Mouse (Mus musculus) MEL (cell line): ENCODE data around the gene Slc34a1. TPM values are rescaled to one million over a fixed set of nuclear protein-coding genes. Genes with fewer than 3 reads are reported as not detected.
A peak's percentile ranks its signal among the peaks of the same experiment; 100 is the strongest.

ENCODE experiments used
- DNase-seq: peaks from one replicate; pipeline ENCODE4 v3.0.0; 2011; ENCODE audit warnings: low read depth, low spot score
- H3K27ac ChIP-seq: 2 replicates; pipeline ENCODE4 v1.5.1; 2012; ENCODE audit warnings: low read depth, mild to moderate bottlenecking, control low read depth, low read length, moderate library complexity; ENCODE audit not compliant: control insufficient read depth
- H3K27me3 ChIP-seq, 2 experiments: fragments of 150-350 bp in 1 of 2; sonication (generic) in 1 of 2; 2 replicates each; pipeline ENCODE4 v1.6.1; 2012; ENCODE audit warnings: low read length in 2 of 2, mild to moderate bottlenecking in 2 of 2, improper control_type of control experiment in 1 of 2, moderate library complexity in 1 of 2; ENCODE audit not compliant: insufficient read depth in 2 of 2, control insufficient read depth in 1 of 2
- H3K36me3 ChIP-seq, 2 experiments: 2 replicates each; pipeline ENCODE4 v1.6.1; 2012 to 2014; ENCODE audit warnings: low read length in 2 of 2, improper control_type of control experiment in 1 of 2, inconsistent platforms in 1 of 2, mild to moderate bottlenecking in 1 of 2; ENCODE audit not compliant: insufficient read depth in 2 of 2, control insufficient read depth in 1 of 2
- H3K4me1 ChIP-seq, 2 experiments: fragments of 150-350 bp in 1 of 2; sonication (generic) in 1 of 2; 2 replicates each; pipeline ENCODE4 v1.6.1; 2012; ENCODE audit warnings: low read length in 2 of 2, improper control_type of control experiment in 1 of 2, mild to moderate bottlenecking in 1 of 2; ENCODE audit not compliant: insufficient read depth in 2 of 2, control insufficient read depth in 1 of 2
- H3K4me3 ChIP-seq, 2 experiments: fragments of 150-350 bp in 1 of 2; sonication (generic) in 1 of 2; 2 replicates each; pipeline ENCODE4 v1.5.1; 2012; ENCODE audit warnings: low read depth in 2 of 2, low read length in 2 of 2, mild to moderate bottlenecking in 2 of 2, moderate library complexity in 2 of 2, control low read depth in 1 of 2, improper control_type of control experiment in 1 of 2; ENCODE audit not compliant: control insufficient read depth in 1 of 2, insufficient read depth in 1 of 2
- H3K79me2 ChIP-seq: 2 replicates; pipeline ENCODE4 v1.6.1; 2012; ENCODE audit warnings: mild to moderate bottlenecking, low read length, moderate library complexity; ENCODE audit not compliant: control insufficient read depth, poor library complexity, insufficient read depth
- H3K9ac ChIP-seq: 2 replicates; pipeline ENCODE4 v1.6.1; 2012; ENCODE audit warnings: low read depth, mild to moderate bottlenecking, control low read depth, low read length, moderate library complexity; ENCODE audit not compliant: control insufficient read depth, poor library complexity, severe bottlenecking
- H3K9me3 ChIP-seq: fragments of 150-350 bp; sonication (generic); replicated peaks from 2 replicates; pipeline ENCODE4 v1.6.1; 2012; ENCODE audit warnings: mild to moderate bottlenecking, low read length, improper control_type of control experiment, moderate library complexity; ENCODE audit not compliant: insufficient read depth
- BHLHE40 ChIP-seq: IDR thresholded peaks from 2 replicates; pipeline ENCODE4 v1.6.1; 2012; ENCODE audit warnings: low read depth, mild to moderate bottlenecking, inconsistent platforms, low read length, improper control_type of control experiment, borderline replicate concordance
- CHD1 ChIP-seq: IDR thresholded peaks from 2 replicates; pipeline ENCODE4 v1.6.1; 2012; ENCODE audit warnings: low read depth, mild to moderate bottlenecking, inconsistent platforms, low read length, improper control_type of control experiment
- CHD2 ChIP-seq: IDR thresholded peaks from 2 replicates; pipeline ENCODE4 v1.6.1; 2011; ENCODE audit warnings: low read length, improper control_type of control experiment
- CTCF ChIP-seq, 3 experiments: IDR thresholded peaks in 2 of 3; conservative IDR thresholded peaks in 1 of 3; 2 replicates each; pipeline ENCODE4 v1.5.1; 2011 to 2012; ENCODE audit warnings: low read length in 3 of 3, low read depth in 2 of 3, mild to moderate bottlenecking in 2 of 3, improper control_type of control experiment in 1 of 3, inconsistent platforms in 1 of 3, mixed read lengths in 1 of 3, moderate library complexity in 1 of 3; ENCODE audit not compliant: control insufficient read depth in 1 of 3, insufficient read depth in 1 of 3, poor library complexity in 1 of 3, severe bottlenecking in 1 of 3
- E2F4 ChIP-seq: IDR thresholded peaks from 2 replicates; pipeline ENCODE4 v1.6.1; 2011; ENCODE audit warnings: low read depth, low read length, improper control_type of control experiment, borderline replicate concordance
- ELF1 ChIP-seq: IDR thresholded peaks from 2 replicates; pipeline ENCODE4 v1.6.1; 2014; ENCODE audit warnings: low read depth, mild to moderate bottlenecking, inconsistent platforms, low read length, improper control_type of control experiment, moderate library complexity
- ETS1 ChIP-seq: IDR thresholded peaks from 2 replicates; pipeline ENCODE4 v1.6.1; 2012; ENCODE audit warnings: low read depth, mild to moderate bottlenecking, inconsistent platforms, low read length, improper control_type of control experiment, moderate library complexity
- GABPA ChIP-seq: IDR thresholded peaks from 2 replicates; pipeline ENCODE4 v1.6.1; 2012; ENCODE audit warnings: low read depth, mild to moderate bottlenecking, inconsistent platforms, low read length, improper control_type of control experiment, moderate library complexity
- GATA1 ChIP-seq: IDR thresholded peaks from 2 replicates; pipeline ENCODE4 v1.6.1; 2011; ENCODE audit warnings: low read depth, low read length, improper control_type of control experiment
- HCFC1 ChIP-seq: IDR thresholded peaks from 2 replicates; pipeline ENCODE4 v1.6.1; 2012; ENCODE audit warnings: low read depth, mild to moderate bottlenecking, inconsistent platforms, low read length, improper control_type of control experiment, moderate library complexity
- KAT2A ChIP-seq: conservative IDR thresholded peaks from 2 replicates; pipeline ENCODE4 v1.6.1; 2012; ENCODE audit warnings: low read depth, low read length, improper control_type of control experiment, inconsistent platforms
- MAX ChIP-seq: IDR thresholded peaks from 2 replicates; pipeline ENCODE4 v1.6.1; 2011; ENCODE audit warnings: low read length, improper control_type of control experiment
- MAZ ChIP-seq: IDR thresholded peaks from 2 replicates; pipeline ENCODE4 v1.6.1; 2012; ENCODE audit warnings: low read depth, mild to moderate bottlenecking, inconsistent platforms, low read length, improper control_type of control experiment
- MXI1 ChIP-seq: IDR thresholded peaks from 2 replicates; pipeline ENCODE4 v1.6.1; 2011; ENCODE audit warnings: mild to moderate bottlenecking, low read depth, low read length, improper control_type of control experiment
- NRF1 ChIP-seq: IDR thresholded peaks from 2 replicates; pipeline ENCODE4 v1.6.1; 2014; ENCODE audit warnings: low read depth, mild to moderate bottlenecking, inconsistent platforms, low read length, improper control_type of control experiment, moderate library complexity; ENCODE audit not compliant: poor library complexity, insufficient read depth, severe bottlenecking
- POLR2A ChIP-seq, 2 experiments: IDR thresholded peaks; 2 replicates each; pipeline ENCODE4 v1.6.1; 2011 to 2012; ENCODE audit warnings: low read length in 2 of 2, mild to moderate bottlenecking in 2 of 2, control low read depth in 1 of 2, improper control_type of control experiment in 1 of 2, low read depth in 1 of 2, moderate library complexity in 1 of 2; ENCODE audit not compliant: control insufficient read depth in 1 of 2, insufficient read depth in 1 of 2, poor library complexity in 1 of 2
- POLR2AphosphoS2 ChIP-seq: IDR thresholded peaks from 2 replicates; pipeline ENCODE4 v1.6.1; 2011; ENCODE audit warnings: low read length, improper control_type of control experiment
- POLR2AphosphoS5 ChIP-seq: IDR thresholded peaks from 2 replicates; pipeline ENCODE4 v1.6.1; 2012; ENCODE audit warnings: low read depth, borderline replicate concordance, mild to moderate bottlenecking, inconsistent platforms, low read length, moderate library complexity, mixed read lengths
- RAD21 ChIP-seq: IDR thresholded peaks from 2 replicates; pipeline ENCODE4 v1.6.1; 2011; ENCODE audit warnings: mild to moderate bottlenecking, low read depth, low read length, improper control_type of control experiment
- RCOR1 ChIP-seq: IDR thresholded peaks from 2 replicates; pipeline ENCODE4 v1.6.1; 2012; ENCODE audit warnings: low read depth, mild to moderate bottlenecking, inconsistent platforms, low read length, improper control_type of control experiment
- SIN3A ChIP-seq: IDR thresholded peaks from 2 replicates; pipeline ENCODE4 v1.6.1; 2012; ENCODE audit warnings: low read length, improper control_type of control experiment, inconsistent platforms
- SMC3 ChIP-seq: IDR thresholded peaks from 2 replicates; pipeline ENCODE4 v1.6.1; 2011; ENCODE audit warnings: low read depth, low read length, improper control_type of control experiment
- TAL1 ChIP-seq: IDR thresholded peaks from 2 replicates; pipeline ENCODE4 v1.6.1; 2012; ENCODE audit warnings: mild to moderate bottlenecking, inconsistent platforms, low read length, moderate library complexity, mixed read lengths
- TBP ChIP-seq: IDR thresholded peaks from 2 replicates; pipeline ENCODE4 v1.8.0; 2011; ENCODE audit warnings: low read depth, low read length, improper control_type of control experiment
- TCF12 ChIP-seq: IDR thresholded peaks from 2 replicates; pipeline ENCODE4 v1.6.1; 2014; ENCODE audit warnings: low read depth, mild to moderate bottlenecking, inconsistent platforms, low read length, improper control_type of control experiment, moderate library complexity
- UBTF ChIP-seq: IDR thresholded peaks from 2 replicates; pipeline ENCODE4 v1.6.1; 2012; ENCODE audit warnings: low read depth, mild to moderate bottlenecking, inconsistent platforms, low read length, improper control_type of control experiment, moderate library complexity, borderline replicate concordance; ENCODE audit not compliant: insufficient read depth
- USF1 ChIP-seq: IDR thresholded peaks from 2 replicates; pipeline ENCODE4 v1.6.1; 2014; ENCODE audit warnings: low read depth, mild to moderate bottlenecking, inconsistent platforms, low read length, improper control_type of control experiment, moderate library complexity
- ZC3H11A ChIP-seq: IDR thresholded peaks from 2 replicates; pipeline ENCODE4 v1.6.1; 2012; ENCODE audit warnings: low read depth, mild to moderate bottlenecking, inconsistent platforms, low read length, improper control_type of control experiment
- ZMIZ1 ChIP-seq: IDR thresholded peaks from 2 replicates; pipeline ENCODE4 v1.6.1; 2012; ENCODE audit warnings: low read depth, mild to moderate bottlenecking, inconsistent platforms, low read length, improper control_type of control experiment, moderate library complexity
- ZNF384 ChIP-seq: IDR thresholded peaks from 2 replicates; pipeline ENCODE4 v1.6.1; 2012; ENCODE audit warnings: low read depth, mild to moderate bottlenecking, inconsistent platforms, low read length, improper control_type of control experiment
- polyA plus RNA-seq, 2 experiments: library from polyadenylated mRNA; stranded (reverse) in 1 of 2; unstranded in 1 of 2; fragments of >175 nt in 1 of 2; fragments of >200 nt in 1 of 2; gene quantifications; 2 replicates each; pipeline versions ENCODE4 v1.2.1 to v1.2.4; 2012; ENCODE audit warnings: low replicate concordance in 2 of 2, low read depth in 1 of 2; ENCODE audit not compliant: insufficient read length in 2 of 2, insufficient read depth in 1 of 2, missing spikeins in 1 of 2
- total RNA-seq: library from RNA; depleted of rRNA; stranded (reverse); fragments of 300-350 nt; gene quantifications from 2 replicates; pipeline ENCODE4 v1.2.3, GENCODE M21; 2012

The Slc34a1 gene
- total and polyA plus RNA-seq, 3 experiments, result not detected

DNA sequence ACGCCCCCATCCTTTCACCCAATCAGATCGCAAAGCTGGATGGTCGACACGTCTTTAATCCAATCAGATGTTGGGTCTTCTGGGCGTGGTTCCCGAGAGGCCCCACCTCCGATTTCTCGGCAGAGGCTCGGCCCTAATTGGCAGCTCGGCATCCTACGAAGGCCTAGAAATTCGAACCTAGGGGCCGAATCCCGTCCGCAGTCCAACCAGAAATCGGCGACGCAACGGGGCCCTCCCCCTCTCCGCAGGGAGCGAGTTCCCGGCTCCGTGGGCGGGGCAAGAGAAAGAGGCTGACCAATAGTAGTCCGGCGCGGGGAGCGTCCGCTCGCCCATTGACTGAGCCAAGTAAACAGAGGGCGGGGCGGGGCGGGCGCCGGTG is 46.9 kb downstream of the Slc34a1 start, which contains the start of gene Grk6:
Gene Grk6 (plus strand): TSS at position 136 of the 379 bp plus-strand sequence.
- no peaks in the 10 kb centered on the region for H3K27me3 ChIP-seq
- H3K79me2 ChIP-seq, result peaks cover 32% of the 10 kb centered on the region
- peak within 1 kb of the TSS; percentile 94 for H3K9ac ChIP-seq
- H3K36me3 ChIP-seq, result peaks cover 0 to 18% of the 10 kb centered on the region in 2 experiments; a peak in 2 of 4 replicates
- peaks cover 7 to 31% of the 10 kb centered on the region in 2 experiments for H3K4me1 ChIP-seq
- DNase-seq, result peak; percentile 99
- H3K4me3 ChIP-seq, result peak within 1 kb of the TSS; percentile 80 to 83
- H3K9me3 ChIP-seq, result no peaks in the 10 kb centered on the region
- TF ChIP-seq ZMIZ1 (no peak), CHD2 (peak; percentile 86), TAL1 (no peak), MAZ (0 out of 2 replicates have a peak, but pooled peaks have one; percentile 28), USF1 (0 out of 2 replicates have a peak, but pooled peaks have one; percentile 28), GABPA (no peak)
- peak within 1 kb of the TSS; percentile 85 for H3K27ac ChIP-seq

DNA sequence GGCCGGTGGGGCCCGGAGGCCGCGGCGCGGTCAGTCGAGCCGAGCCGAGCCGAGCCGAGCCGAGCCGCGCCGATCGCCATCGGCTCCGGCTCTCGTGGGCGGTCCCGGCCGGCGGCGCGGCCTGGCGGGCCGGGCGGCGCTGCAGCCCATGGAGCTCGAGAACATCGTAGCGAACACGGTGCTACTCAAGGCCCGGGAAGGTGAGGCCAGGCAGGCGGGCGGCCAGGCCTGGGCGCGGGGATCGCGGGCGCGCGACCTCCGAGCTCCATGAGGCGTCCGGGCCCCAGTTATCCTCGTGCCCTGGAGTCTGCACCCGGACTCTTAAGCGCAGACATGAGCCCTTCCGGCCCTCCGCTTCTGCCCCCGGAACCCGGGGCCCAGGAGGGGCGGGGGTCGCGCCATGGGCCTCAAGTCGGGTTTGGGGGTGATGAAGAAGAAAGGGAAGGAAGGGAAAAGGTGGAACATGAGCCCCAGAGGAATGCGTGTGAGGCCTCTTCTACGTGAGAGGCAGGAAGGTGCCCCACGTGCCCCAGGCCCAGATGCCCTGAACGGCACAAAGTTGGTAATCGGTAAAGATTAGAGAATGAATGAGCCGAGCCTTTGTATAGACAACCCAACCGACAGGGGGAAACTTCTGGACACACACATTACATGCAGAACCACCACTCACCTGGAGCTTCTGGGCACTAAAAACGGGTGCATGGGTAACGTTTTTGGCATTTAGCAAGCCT is 47.5 kb downstream of the Slc34a1 start:
- H3K9ac ChIP-seq, result peak overlapping the region; percentile 94
- peak overlapping the region; percentile 85 for H3K27ac ChIP-seq
- H3K27me3 ChIP-seq, result no peaks in the 10 kb centered on the region
- peak overlapping the region; percentile 80 to 83 for H3K4me3 ChIP-seq
- peaks cover 7 to 31% of the 10 kb centered on the region in 2 experiments for H3K4me1 ChIP-seq
- H3K9me3 ChIP-seq, result no peaks in the 10 kb centered on the region
- H3K36me3 ChIP-seq, result peaks cover 0 to 18% of the 10 kb centered on the region in 2 experiments; a peak in 3 of 4 replicates
- peaks cover 32% of the 10 kb centered on the region for H3K79me2 ChIP-seq
- DNase-seq, result peak; percentile 73
- TF ChIP-seq ZNF384 (no peak), GABPA (no peak), ZC3H11A (no peak), ELF1 (0 out of 2 replicates have a peak, but pooled peaks have one; percentile 12), MXI1 (peak; percentile 89; the same call in 1 of the 2 replicates), MAZ (peak; percentile 78), USF1 (peak; percentile 73), RCOR1 (no peak), SMC3 (no peak), CHD1 (no peak), MAX (peak; percentile 76), TCF12 (no peak), E2F4 (no peak; the same call in 1 of the 2 replicates), UBTF (peak; percentile 60; the same call in 1 of the 2 replicates), RAD21 (no peak), BHLHE40 (no peak), POLR2A (IDR thresholded peaks at IDR 0.05; ENCODE audit: control insufficient read depth in 1 of 2, insufficient read depth in 1 of 2, low read depth in 1 of 2, low read length in 2 of 2, poor library complexity in 1 of 2) (peak in 1 of 2 experiments; percentile 61; a peak in 2 of 4 replicates), KAT2A (no peak), GATA1 (no peak), POLR2AphosphoS2 (no peak), TAL1 (no peak), TBP (no peak), SIN3A (peak; percentile 66; the same call in 1 of the 2 replicates), POLR2AphosphoS5 (no peak), CTCF (IDR thresholded peaks at IDR 0.05 in 2 of 3, conservative IDR thresholded peaks at IDR 0.05 in 1 of 3; ENCODE audit: control insufficient read depth in 1 of 3, insufficient read depth in 1 of 3, low read depth in 2 of 3, low read length in 3 of 3, poor library complexity in 1 of 3, severe bottlenecking in 1 of 3) (no peak), ETS1 (no peak), CHD2 (no peak), NRF1 (no peak), HCFC1 (peak; percentile 50; the same call in 1 of the 2 replicates)
